Mouse (Mus musculus) intestine, embryonic 16.5 days (tissue): ENCODE data around the gene Ncam2. TPM values are rescaled to one million over a fixed set of nuclear protein-coding genes. Genes with fewer than 3 reads are reported as not detected.

Source experiments
- ATAC-seq: fragments of 200-750 bp; cut with Nextera tagmentation; 2 replicates; pipeline ENCODE4 v1.8.0; 2017; ENCODE audit warnings: moderate TSS enrichment, moderate library complexity
- H3K27ac ChIP-seq: fragments of 300-500 bp; sonication (generic); 2 replicates; pipeline ENCODE4 v1.5.1; 2014; ENCODE audit warnings: mild to moderate bottlenecking, low read length
- H3K27me3 ChIP-seq: fragments of 300-500 bp; sonication (generic); replicated peaks from 2 replicates; pipeline ENCODE4 v1.6.1; 2014; ENCODE audit warnings: low read length, control low read depth, mixed read lengths; ENCODE audit not compliant: control insufficient read depth, insufficient read depth
- H3K36me3 ChIP-seq: fragments of 300-500 bp; sonication (generic); 2 replicates; pipeline ENCODE4 v1.6.1; 2014; ENCODE audit warnings: low read length, control low read depth; ENCODE audit not compliant: control insufficient read depth, insufficient read depth
- H3K4me1 ChIP-seq: fragments of 300-500 bp; sonication (generic); 2 replicates; pipeline ENCODE4 v1.6.1; 2014; ENCODE audit warnings: low read length, control low read depth, mixed read lengths; ENCODE audit not compliant: control insufficient read depth, insufficient read depth
- H3K4me2 ChIP-seq: fragments of 300-500 bp; sonication (generic); 2 replicates; pipeline ENCODE4 v1.6.1; 2014; ENCODE audit warnings: low read depth, low read length, control low read depth
- H3K4me3 ChIP-seq: fragments of 300-500 bp; sonication (generic); 2 replicates; pipeline ENCODE4 v1.5.1; 2014; ENCODE audit warnings: mild to moderate bottlenecking, low read length
- H3K9ac ChIP-seq: fragments of 300-500 bp; sonication (generic); 2 replicates; pipeline ENCODE4 v1.6.1; 2014; ENCODE audit warnings: low read depth, low read length
- H3K9me3 ChIP-seq: fragments of 300-500 bp; sonication (generic); 2 replicates; pipeline ENCODE4 v1.6.1; 2016; ENCODE audit warnings: low read length, control low read depth; ENCODE audit not compliant: control insufficient read depth
- WGBS: fragments of 180-500 bp; shearing (Covaris S2); extraction: QIAGEN DNeasy Blood & Tissue Kit; methylation state at CpG from one replicate; pipeline ENCODE4 v1.1.7; 2014; 5-methylcytosine and 5-hydroxymethylcytosine counted together
- polyA plus RNA-seq: library from polyadenylated mRNA; unstranded; fragments of >200 nt; fragmentation: Nextera tagmentation; extraction: Ambion mirVana; gene quantifications from 2 replicates; pipeline ENCODE4 v1.2.1, GENCODE M21; 2015

Ncam2 gene
- polyA plus RNA-seq, 1 experiment from 2014 or later, result 2.3 TPM

- no peak overlapping the region for H3K4me2 ChIP-seq
- no peaks in the 10 kb centered on the region for H3K4me1 ChIP-seq
- no peak overlapping the region for H3K27ac ChIP-seq
- H3K4me3 ChIP-seq, result no peak overlapping the region
- H3K27me3 ChIP-seq, result no peaks in the 10 kb centered on the region
- no peak for ATAC-seq
- no peak overlapping the region for H3K9ac ChIP-seq
- no peaks in the 10 kb centered on the region for H3K36me3 ChIP-seq
- H3K9me3 ChIP-seq, result no peaks in the 10 kb centered on the region
Observed at GRCm38 (mm10) chr16:81481058-81481457, 280.6 kb downstream of the Ncam2 start.

GRCm38 (mm10) chr16:81496111-81496510 lies 295.6 kb downstream of the Ncam2 start:
- H3K9me3 ChIP-seq, result no peaks in the 10 kb centered on the region
- no peaks in the 10 kb centered on the region for H3K4me1 ChIP-seq
- no peak overlapping the region for H3K4me3 ChIP-seq
- H3K36me3 ChIP-seq, result no peaks in the 10 kb centered on the region
- H3K27me3 ChIP-seq, result no peaks in the 10 kb centered on the region
- ATAC-seq, result no peak
- no peak overlapping the region for H3K9ac ChIP-seq
- 72% methylated on average over 2 of the region's 2 CpGs for WGBS
- H3K27ac ChIP-seq, result no peak overlapping the region
- no peak overlapping the region for H3K4me2 ChIP-seq

- WGBS, result 78% methylated on average over 2 of the region's 2 CpGs
- Histone ChIP-seq H3K4me3 (no peak overlapping the region), H3K27me3 (no peaks in the 10 kb centered on the region), H3K4me2 (no peak overlapping the region), H3K27ac (no peak overlapping the region), H3K36me3 (no peaks in the 10 kb centered on the region), H3K9ac (no peak overlapping the region), H3K9me3 (no peaks in the 10 kb centered on the region), H3K4me1 (no peaks in the 10 kb centered on the region)
- no peak for ATAC-seq
Observed at GRCm38 (mm10) chr16:81502578-81502977, 302.1 kb downstream of the Ncam2 start.

- no peaks in the 10 kb centered on the region for H3K9me3 ChIP-seq
- H3K4me1 ChIP-seq, result no peaks in the 10 kb centered on the region
- no peak overlapping the region for H3K9ac ChIP-seq
- H3K36me3 ChIP-seq, result no peaks in the 10 kb centered on the region
- H3K4me3 ChIP-seq, result no peak overlapping the region
- 74% methylated on average over 3 of the region's 3 CpGs for WGBS
- no peak for ATAC-seq
- H3K27ac ChIP-seq, result no peak overlapping the region
- H3K4me2 ChIP-seq, result no peak overlapping the region
- no peaks in the 10 kb centered on the region for H3K27me3 ChIP-seq
Observed at GRCm38 (mm10) chr16:81536230-81536629, 335.7 kb downstream of the Ncam2 start.

GRCm38 (mm10) chr16:81587565-81588107 lies 387.1 kb downstream of the Ncam2 start:
- Histone ChIP-seq H3K4me3 (no peak overlapping the region), H3K36me3 (no peaks in the 10 kb centered on the region), H3K4me2 (no peak overlapping the region), H3K27ac (no peak overlapping the region), H3K9ac (no peak overlapping the region), H3K27me3 (no peaks in the 10 kb centered on the region), H3K4me1 (no peaks in the 10 kb centered on the region), H3K9me3 (no peaks in the 10 kb centered on the region)
- no peak for ATAC-seq
- WGBS, result 86% methylated on average over 4 of the region's 4 CpGs

- ATAC-seq, result no peak
Observed at GRCm38 (mm10) chr16:81623276-81623675, 422.8 kb downstream of the Ncam2 start.

GRCm38 (mm10) chr16:81623776-81624175 lies 423.3 kb downstream of the Ncam2 start:
- H3K4me2 ChIP-seq, result no peak overlapping the region
- H3K36me3 ChIP-seq, result no peaks in the 10 kb centered on the region
- 55% methylated on average over 4 of the region's 4 CpGs for WGBS
- H3K4me3 ChIP-seq, result no peak overlapping the region
- no peak for ATAC-seq
- H3K9ac ChIP-seq, result no peak overlapping the region
- H3K4me1 ChIP-seq, result no peaks in the 10 kb centered on the region
- no peaks in the 10 kb centered on the region for H3K27me3 ChIP-seq
- H3K27ac ChIP-seq, result no peak overlapping the region
- H3K9me3 ChIP-seq, result no peaks in the 10 kb centered on the region

More at GRCm38 (mm10) chr16:81623276-81623675, 422.8 kb downstream of the Ncam2 start:
- Histone ChIP-seq H3K36me3 (no peaks in the 10 kb centered on the region), H3K9me3 (no peaks in the 10 kb centered on the region), H3K4me2 (no peak overlapping the region), H3K9ac (no peak overlapping the region), H3K4me1 (no peaks in the 10 kb centered on the region), H3K27ac (no peak overlapping the region), H3K27me3 (no peaks in the 10 kb centered on the region), H3K4me3 (no peak overlapping the region)
- WGBS, result 49% methylated on average over 6 of the region's 6 CpGs

GRCm38 (mm10) chr16:81650286-81650685 lies 449.8 kb downstream of the Ncam2 start:
- no peaks in the 10 kb centered on the region for H3K36me3 ChIP-seq
- no peak overlapping the region for H3K4me3 ChIP-seq
- no peak for ATAC-seq
- no peaks in the 10 kb centered on the region for H3K9me3 ChIP-seq
- no peaks in the 10 kb centered on the region for H3K27me3 ChIP-seq
- H3K9ac ChIP-seq, result no peak overlapping the region
- H3K27ac ChIP-seq, result no peak overlapping the region
- no peaks in the 10 kb centered on the region for H3K4me1 ChIP-seq
- 79% methylated on average over 3 of the region's 3 CpGs for WGBS
- no peak overlapping the region for H3K4me2 ChIP-seq

GRCm38 (mm10) chr16:81651550-81651949 lies 451.1 kb downstream of the Ncam2 start:
- Histone ChIP-seq H3K9me3 (no peaks in the 10 kb centered on the region), H3K27ac (no peak overlapping the region), H3K4me1 (no peaks in the 10 kb centered on the region), H3K27me3 (no peaks in the 10 kb centered on the region), H3K4me3 (no peak overlapping the region), H3K4me2 (no peak overlapping the region), H3K9ac (no peak overlapping the region), H3K36me3 (no peaks in the 10 kb centered on the region)
- WGBS, result 36% methylated on average over 1 of the region's 1 CpGs
- ATAC-seq, result no peak

- no peak overlapping the region for H3K4me2 ChIP-seq
- no peak overlapping the region for H3K27ac ChIP-seq
- WGBS, result 83% methylated on average over 2 of the region's 2 CpGs
- H3K9ac ChIP-seq, result no peak overlapping the region
- no peaks in the 10 kb centered on the region for H3K4me1 ChIP-seq
- no peak for ATAC-seq
- no peaks in the 10 kb centered on the region for H3K27me3 ChIP-seq
- H3K4me3 ChIP-seq, result no peak overlapping the region
- no peaks in the 10 kb centered on the region for H3K9me3 ChIP-seq
- H3K36me3 ChIP-seq, result no peaks in the 10 kb centered on the region
Observed at GRCm38 (mm10) chr16:81656550-81656949, 456.1 kb downstream of the Ncam2 start.
